Mouse (Mus musculus): Measurements from ENCODE around the gene Kcnab3. TPM values are rescaled to one million over a fixed set of nuclear protein-coding genes. Genes with fewer than 3 reads are reported as not detected.

The Kcnab3 gene
- polyA plus RNA-seq, 1 experiment from 2014 or later = 0.62 TPM

- H3K4me1 ChIP-seq (ENCODE audit: control insufficient read depth in 2 of 2, insufficient read depth in 2 of 2, low read length in 2 of 2) = peaks cover 19 to 35% of the 10 kb centered on the region in 2 experiments
- H3K9ac ChIP-seq (ENCODE audit: low read length) = peak overlapping the region; percentile 81
- H3K9me3 ChIP-seq (ENCODE audit: control insufficient read depth, low read length) = no peaks in the 10 kb centered on the region
- peak overlapping the region; percentile 99 for H3K4me2 ChIP-seq (ENCODE audit: low read length)
- peaks cover 12% of the 10 kb centered on the region for H3K27me3 ChIP-seq (ENCODE audit: control insufficient read depth, insufficient read depth, low read length)
- ATAC-seq (ENCODE audit: insufficient number of reproducible peaks, insufficient read depth, low FRiP score, low read depth) = no peak
- 22% methylated on average over 18 of the region's 18 CpGs for WGBS
- peaks cover 31% of the 10 kb centered on the region for H3K36me3 ChIP-seq (ENCODE audit: control insufficient read depth, insufficient read depth, low read length)
- peak overlapping the region; percentile 81 to 84 for H3K27ac ChIP-seq (replicated peaks in 1 of 2; ENCODE audit: control insufficient read depth in 1 of 2, insufficient read depth in 1 of 2, low read depth in 2 of 2, low read length in 2 of 2)
- H3K4me3 ChIP-seq (ENCODE audit: control insufficient read depth in 1 of 2, insufficient read depth in 1 of 2, low read depth in 1 of 2, low read length in 2 of 2) = peak overlapping the region; percentile 53 to 75
Observed at GRCm38 (mm10) chr11:69322693-69323471, 3.2 kb upstream of the Kcnab3 start.

- under 1% methylated on average over 30 of the region's 30 CpGs for WGBS
- Histone ChIP-seq H3K9ac (ENCODE audit: low read length) (peak within 1 kb of the TSS; percentile 87), H3K4me2 (ENCODE audit: low read length) (peak within 1 kb of the TSS; percentile 99), H3K4me1 (ENCODE audit: control insufficient read depth in 2 of 2, insufficient read depth in 2 of 2, low read length in 2 of 2) (peaks cover 19 to 35% of the 10 kb centered on the region in 2 experiments), H3K27ac (replicated peaks in 1 of 2; ENCODE audit: control insufficient read depth in 1 of 2, insufficient read depth in 1 of 2, low read depth in 2 of 2, low read length in 2 of 2) (peak within 1 kb of the TSS; percentile 81 to 84), H3K36me3 (ENCODE audit: control insufficient read depth, insufficient read depth, low read length) (peaks cover 23% of the 10 kb centered on the region), H3K4me3 (ENCODE audit: control insufficient read depth in 1 of 2, insufficient read depth in 1 of 2, low read depth in 1 of 2, low read length in 2 of 2) (peak within 1 kb of the TSS; percentile 71 to 75), H3K27me3 (ENCODE audit: control insufficient read depth, insufficient read depth, low read length) (peaks cover 15% of the 10 kb centered on the region), H3K9me3 (ENCODE audit: control insufficient read depth, low read length) (no peaks in the 10 kb centered on the region)
- peak; percentile 92 for ATAC-seq (ENCODE audit: insufficient number of reproducible peaks, insufficient read depth, low FRiP score, low read depth)
Observed at GRCm38 (mm10) chr11:69323667-69324111, 2.4 kb upstream of the Kcnab3 start, which contains the start of the genes Cntrob and Trappc1. Gene Cntrob (minus strand): TSS chr11:69323775. Gene Trappc1 (plus strand): TSS chr11:69323980.

GRCm38 (mm10) chr11:69324749-69325148 lies 1.3 kb upstream of the Kcnab3 start:
- no peak for ATAC-seq (ENCODE audit: insufficient number of reproducible peaks, insufficient read depth, low FRiP score, low read depth)
- 75% methylated on average over 6 of the region's 6 CpGs for WGBS
- Histone ChIP-seq H3K27ac (replicated peaks in 1 of 2; ENCODE audit: control insufficient read depth in 1 of 2, insufficient read depth in 1 of 2, low read depth in 2 of 2, low read length in 2 of 2) (0 out of 4 replicates have a peak overlapping the region, but pooled peaks of 1 of the 2 experiments have one; percentile 79), H3K27me3 (ENCODE audit: control insufficient read depth, insufficient read depth, low read length) (peaks cover 15% of the 10 kb centered on the region), H3K4me1 (ENCODE audit: control insufficient read depth in 2 of 2, insufficient read depth in 2 of 2, low read length in 2 of 2) (peaks cover 19 to 35% of the 10 kb centered on the region in 2 experiments), H3K9me3 (ENCODE audit: control insufficient read depth, low read length) (no peaks in the 10 kb centered on the region), H3K4me3 (ENCODE audit: control insufficient read depth in 1 of 2, insufficient read depth in 1 of 2, low read depth in 1 of 2, low read length in 2 of 2) (peak overlapping the region in 1 of 2 experiments; percentile 75; a peak in 3 of 4 replicates), H3K9ac (ENCODE audit: low read length) (peak overlapping the region; percentile 87), H3K4me2 (ENCODE audit: low read length) (peak overlapping the region; percentile 99), H3K36me3 (ENCODE audit: control insufficient read depth, insufficient read depth, low read length) (peaks cover 12% of the 10 kb centered on the region)

- peak overlapping the region; percentile 48 to 54 for H3K4me3 ChIP-seq (ENCODE audit: control insufficient read depth in 1 of 2, insufficient read depth in 1 of 2, low read depth in 1 of 2, low read length in 2 of 2)
- ATAC-seq (ENCODE audit: insufficient number of reproducible peaks, insufficient read depth, low FRiP score, low read depth) = no peak
- peak overlapping the region; percentile 99 for H3K4me2 ChIP-seq (ENCODE audit: low read length)
- H3K9ac ChIP-seq (ENCODE audit: low read length) = peak overlapping the region; percentile 75
- H3K27me3 ChIP-seq (ENCODE audit: control insufficient read depth, insufficient read depth, low read length) = peaks cover 15% of the 10 kb centered on the region
- peak overlapping the region in 1 of 2 experiments; percentile 24; a peak in 1 of 4 replicates for H3K27ac ChIP-seq (replicated peaks in 1 of 2; ENCODE audit: control insufficient read depth in 1 of 2, insufficient read depth in 1 of 2, low read depth in 2 of 2, low read length in 2 of 2)
- H3K36me3 ChIP-seq (ENCODE audit: control insufficient read depth, insufficient read depth, low read length) = no peaks in the 10 kb centered on the region; the same call in 1 of the 2 replicates
- H3K9me3 ChIP-seq (ENCODE audit: control insufficient read depth, low read length) = no peaks in the 10 kb centered on the region
- peaks cover 20 to 35% of the 10 kb centered on the region in 2 experiments for H3K4me1 ChIP-seq (ENCODE audit: control insufficient read depth in 2 of 2, insufficient read depth in 2 of 2, low read length in 2 of 2)
- WGBS = under 1% methylated on average over 45 of the region's 45 CpGs
Observed at GRCm38 (mm10) chr11:69326408-69327156, 524 bp downstream of the Kcnab3 start.

- Histone ChIP-seq H3K9ac (ENCODE audit: low read length) (no peak overlapping the region), H3K27ac (replicated peaks in 1 of 2; ENCODE audit: control insufficient read depth in 1 of 2, insufficient read depth in 1 of 2, low read depth in 2 of 2, low read length in 2 of 2) (no peak overlapping the region), H3K4me1 (ENCODE audit: control insufficient read depth in 2 of 2, insufficient read depth in 2 of 2, low read length in 2 of 2) (peaks cover 20 to 34% of the 10 kb centered on the region in 2 experiments), H3K9me3 (ENCODE audit: control insufficient read depth, low read length) (no peaks in the 10 kb centered on the region), H3K27me3 (ENCODE audit: control insufficient read depth, insufficient read depth, low read length) (peaks cover 15% of the 10 kb centered on the region), H3K4me3 (ENCODE audit: control insufficient read depth in 1 of 2, insufficient read depth in 1 of 2, low read depth in 1 of 2, low read length in 2 of 2) (peak overlapping the region in 1 of 2 experiments; percentile 54; a peak in 1 of 4 replicates), H3K4me2 (ENCODE audit: low read length) (peak overlapping the region; percentile 99), H3K36me3 (ENCODE audit: control insufficient read depth, insufficient read depth, low read length) (no peaks in the 10 kb centered on the region; the same call in 1 of the 2 replicates)
- ATAC-seq (ENCODE audit: insufficient number of reproducible peaks, insufficient read depth, low FRiP score, low read depth) = no peak
- 14% methylated on average over 9 of the region's 9 CpGs for WGBS
Observed at GRCm38 (mm10) chr11:69327157-69327442, 1.0 kb downstream of the Kcnab3 start.

GRCm38 (mm10) chr11:69327648-69328047 lies 1.6 kb downstream of the Kcnab3 start:
- Histone ChIP-seq H3K4me2 (ENCODE audit: low read length) (no peak overlapping the region), H3K9me3 (ENCODE audit: control insufficient read depth, low read length) (no peaks in the 10 kb centered on the region), H3K27ac (replicated peaks in 1 of 2; ENCODE audit: control insufficient read depth in 1 of 2, insufficient read depth in 1 of 2, low read depth in 2 of 2, low read length in 2 of 2) (no peak overlapping the region), H3K36me3 (ENCODE audit: control insufficient read depth, insufficient read depth, low read length) (no peaks in the 10 kb centered on the region; the same call in 1 of the 2 replicates), H3K9ac (ENCODE audit: low read length) (no peak overlapping the region), H3K4me3 (ENCODE audit: control insufficient read depth in 1 of 2, insufficient read depth in 1 of 2, low read depth in 1 of 2, low read length in 2 of 2) (no peak overlapping the region), H3K4me1 (ENCODE audit: control insufficient read depth in 2 of 2, insufficient read depth in 2 of 2, low read length in 2 of 2) (peaks cover 21 to 32% of the 10 kb centered on the region in 2 experiments), H3K27me3 (ENCODE audit: control insufficient read depth, insufficient read depth, low read length) (peaks cover 15% of the 10 kb centered on the region)
- 39% methylated on average over 6 of the region's 6 CpGs for whole genome bisulfite sequencing
- no peak for ATAC-seq (ENCODE audit: insufficient number of reproducible peaks, insufficient read depth, low FRiP score, low read depth)

GRCm38 (mm10) chr11:69328517-69328916 lies 2.5 kb downstream of the Kcnab3 start:
- no peak overlapping the region for H3K27ac ChIP-seq (replicated peaks in 1 of 2; ENCODE audit: control insufficient read depth in 1 of 2, insufficient read depth in 1 of 2, low read depth in 2 of 2, low read length in 2 of 2)
- H3K9me3 ChIP-seq (ENCODE audit: control insufficient read depth, low read length) = no peaks in the 10 kb centered on the region
- no peak for ATAC-seq (ENCODE audit: insufficient number of reproducible peaks, insufficient read depth, low FRiP score, low read depth)
- 87% methylated on average over 6 of the region's 6 CpGs for WGBS
- no peak overlapping the region for H3K4me3 ChIP-seq (ENCODE audit: control insufficient read depth in 1 of 2, insufficient read depth in 1 of 2, low read depth in 1 of 2, low read length in 2 of 2)
- H3K9ac ChIP-seq (ENCODE audit: low read length) = no peak overlapping the region
- peaks cover 18 to 28% of the 10 kb centered on the region in 2 experiments for H3K4me1 ChIP-seq (ENCODE audit: control insufficient read depth in 2 of 2, insufficient read depth in 2 of 2, low read length in 2 of 2)
- H3K4me2 ChIP-seq (ENCODE audit: low read length) = no peak overlapping the region
- H3K27me3 ChIP-seq (ENCODE audit: control insufficient read depth, insufficient read depth, low read length) = peaks cover 15% of the 10 kb centered on the region
- no peaks in the 10 kb centered on the region; the same call in 1 of the 2 replicates for H3K36me3 ChIP-seq (ENCODE audit: control insufficient read depth, insufficient read depth, low read length)

Measured in heart, embryonic 14.5 days (tissue).